Mouse (Mus musculus): ENCODE results near the gene Gstt4.

Gstt4 gene

DNA sequence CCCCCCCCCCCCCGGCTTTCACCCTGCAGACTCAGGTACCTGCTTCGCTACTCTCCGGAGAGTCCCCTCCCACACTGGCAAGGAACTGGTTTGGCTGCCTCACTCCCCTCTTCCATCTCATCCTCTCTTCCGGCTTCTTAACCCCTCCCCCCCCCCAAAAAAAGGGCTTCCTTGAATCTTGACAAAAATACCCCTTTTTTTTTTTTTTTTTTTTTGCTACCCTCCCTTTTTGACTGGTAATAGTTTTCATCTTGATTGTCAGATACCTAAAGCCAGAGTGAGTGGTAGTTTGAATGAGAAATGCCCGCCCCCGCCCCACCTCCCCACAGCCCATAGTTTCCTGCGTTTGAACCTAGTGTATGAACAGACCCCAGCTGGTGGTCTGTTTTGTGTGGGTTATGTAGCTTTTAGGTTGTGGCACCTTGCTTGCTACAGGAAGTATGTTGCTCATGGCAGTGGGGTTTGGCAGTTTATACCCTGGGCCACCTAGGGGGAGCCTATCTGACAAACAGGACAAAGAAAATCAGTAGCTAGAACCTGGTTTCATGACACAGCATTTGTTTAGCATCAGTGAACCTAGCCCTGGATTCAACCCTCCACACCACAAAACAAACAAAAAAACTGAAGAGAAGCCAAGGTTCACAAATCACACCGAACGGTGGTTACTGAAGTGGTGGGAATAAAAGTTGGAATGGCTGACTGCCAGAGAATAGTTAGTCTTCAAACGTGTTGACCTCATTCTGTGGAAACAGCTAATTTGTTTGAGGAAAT, 13.6 kb upstream of the Gstt4 start:
- WGBS, result 12% methylated on average over 9 of the region's 10 CpGs

DNA sequence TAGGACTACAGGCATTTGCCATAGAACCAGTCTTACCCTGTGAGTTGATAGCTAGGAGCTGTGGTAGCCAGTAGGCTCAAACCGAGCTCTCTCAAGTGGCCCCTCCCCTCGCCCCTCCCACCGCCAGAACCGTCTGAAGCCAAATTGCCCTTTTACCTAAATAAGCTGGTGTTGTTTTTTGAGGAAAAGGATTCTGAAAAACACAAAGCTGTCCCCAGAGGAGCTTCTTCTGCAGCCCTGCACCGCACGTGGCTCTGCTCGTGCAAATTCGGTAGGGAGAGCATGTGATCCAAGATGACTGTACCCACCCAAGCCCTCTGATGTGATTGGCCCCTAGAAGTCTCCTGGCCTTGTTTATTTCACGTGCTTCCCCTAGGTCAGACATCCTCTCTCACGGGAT, 13.0 kb upstream of the Gstt4 start:
- WGBS, result 3% methylated on average over 10 of the region's 10 CpGs

DNA sequence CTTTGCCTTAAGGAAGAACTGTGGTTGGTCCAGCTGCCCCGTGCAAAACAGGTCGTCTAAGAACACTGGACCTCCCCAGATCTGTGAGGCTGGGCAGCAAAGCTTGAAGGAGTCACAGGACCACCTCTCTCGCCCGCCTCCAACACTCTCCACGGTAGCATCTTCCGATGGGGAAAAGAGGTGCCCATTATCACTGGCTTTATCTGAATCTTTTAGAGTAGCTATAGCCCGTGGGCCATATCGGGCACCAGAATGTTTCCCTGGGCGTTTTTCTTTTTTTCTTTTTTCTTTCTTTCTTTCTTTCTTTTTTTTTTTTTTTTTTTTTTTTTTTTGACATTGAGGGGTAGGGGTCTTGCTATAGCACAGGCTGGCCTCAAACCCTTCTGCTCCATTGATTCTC, 12.4 kb upstream of the Gstt4 start:
- 18% methylated on average over 9 of the region's 9 CpGs for WGBS

DNA sequence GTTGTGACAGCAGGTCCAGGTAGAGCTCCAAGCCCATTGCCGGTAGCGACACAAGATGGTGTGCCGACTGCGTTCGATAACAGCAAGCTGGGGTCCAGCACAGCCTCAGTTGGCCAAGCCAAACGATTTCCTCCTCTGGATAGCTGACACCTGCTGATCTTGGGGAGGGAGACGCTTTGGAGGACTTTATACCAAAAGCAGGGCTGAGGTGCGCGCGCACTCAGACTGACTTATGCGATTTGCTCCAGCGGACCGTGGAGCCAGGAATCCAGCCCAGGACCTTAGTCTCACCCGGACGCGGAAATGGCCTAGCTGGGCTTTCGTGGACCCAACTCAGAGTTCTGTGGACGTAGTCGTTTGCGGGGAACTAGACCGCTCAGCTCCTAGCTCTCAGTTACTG, 11.9 kb upstream of the Gstt4 start:
- 2% methylated on average over 21 of the region's 21 CpGs for WGBS

DNA sequence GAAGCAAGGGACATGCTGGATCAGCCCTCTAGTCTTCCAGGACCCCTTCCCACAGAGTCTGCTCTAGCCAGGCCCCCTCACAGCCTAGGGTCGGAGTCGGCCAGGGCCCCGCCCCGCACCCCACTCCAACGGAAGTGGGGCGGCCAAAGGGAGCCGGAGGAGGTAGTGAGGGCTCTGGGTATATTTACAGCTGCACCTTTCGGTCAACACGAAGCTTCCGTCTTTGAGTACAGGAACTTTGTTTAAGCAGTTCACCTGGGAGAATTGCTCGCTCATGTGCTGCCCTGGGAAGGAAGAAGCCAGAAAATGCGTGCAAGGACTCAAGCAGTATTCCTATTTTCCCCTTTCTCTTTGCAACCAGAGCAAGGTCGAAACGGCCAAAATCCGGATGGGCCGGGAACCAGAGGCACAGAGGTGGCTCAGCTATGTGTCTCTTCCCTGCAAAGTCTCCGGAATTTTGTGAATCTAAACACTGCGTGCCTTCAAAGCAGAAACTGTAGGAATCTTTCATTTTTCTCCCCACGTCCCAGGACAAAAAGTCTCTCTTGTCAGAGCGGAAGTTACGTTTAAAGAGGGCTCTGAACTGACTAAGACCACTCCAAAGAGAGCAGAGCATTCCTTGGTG, 11.2 kb upstream of the Gstt4 start:
- 30% methylated on average over 21 of the region's 21 CpGs for WGBS

DNA sequence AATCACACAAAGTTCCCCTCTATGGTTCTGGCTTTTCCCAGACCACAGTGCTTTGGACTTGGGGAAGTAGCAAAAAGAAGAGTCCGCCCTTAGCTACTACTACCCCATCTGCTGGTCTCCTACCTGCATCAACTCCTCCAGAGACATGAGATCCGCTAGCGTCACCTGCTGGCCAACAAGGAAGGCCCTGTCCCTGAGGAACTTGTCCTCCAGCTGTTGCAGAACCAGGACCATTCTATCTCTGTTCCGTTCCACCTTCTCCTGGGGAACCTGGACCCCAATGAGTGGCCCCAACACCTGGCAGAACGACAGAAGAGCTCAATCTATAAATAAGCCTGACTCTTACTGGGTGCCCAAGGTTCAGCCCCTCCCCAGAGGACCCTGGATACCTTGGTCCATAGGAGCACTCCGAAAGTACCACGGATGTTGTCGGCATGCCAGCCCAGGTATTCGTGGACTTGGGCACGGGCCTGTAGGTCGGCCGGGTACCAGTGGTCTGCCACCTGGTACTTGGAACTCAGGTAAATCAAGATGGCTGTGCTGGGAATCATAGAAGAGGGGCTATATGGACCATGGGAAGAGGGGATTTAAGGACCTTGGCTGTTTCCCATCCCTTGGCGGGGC, 10.0 kb upstream of the Gstt4 start:
- WGBS, result 73% methylated on average over 13 of the region's 13 CpGs

DNA sequence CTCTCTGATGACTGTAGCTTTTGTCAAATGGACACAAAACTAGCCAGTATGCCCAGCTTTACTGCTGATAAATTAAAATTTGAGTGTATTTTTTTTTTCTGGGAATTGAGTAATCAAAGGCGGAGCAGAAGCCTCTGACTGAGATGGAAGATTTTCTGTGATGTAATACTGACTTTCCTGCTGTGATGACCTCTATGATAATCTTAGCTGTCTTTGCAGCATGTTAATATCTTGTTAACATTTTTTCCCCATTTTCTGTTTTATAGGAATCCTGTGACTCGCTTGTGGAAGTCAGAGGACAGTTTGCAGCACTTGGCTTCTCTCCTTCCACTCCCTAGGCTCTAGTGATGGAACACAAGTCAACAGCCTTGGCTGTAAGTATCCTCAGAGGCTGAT, 7.9 kb upstream of the Gstt4 start:
- WGBS, result 97% methylated on average over 2 of the region's 2 CpGs

DNA sequence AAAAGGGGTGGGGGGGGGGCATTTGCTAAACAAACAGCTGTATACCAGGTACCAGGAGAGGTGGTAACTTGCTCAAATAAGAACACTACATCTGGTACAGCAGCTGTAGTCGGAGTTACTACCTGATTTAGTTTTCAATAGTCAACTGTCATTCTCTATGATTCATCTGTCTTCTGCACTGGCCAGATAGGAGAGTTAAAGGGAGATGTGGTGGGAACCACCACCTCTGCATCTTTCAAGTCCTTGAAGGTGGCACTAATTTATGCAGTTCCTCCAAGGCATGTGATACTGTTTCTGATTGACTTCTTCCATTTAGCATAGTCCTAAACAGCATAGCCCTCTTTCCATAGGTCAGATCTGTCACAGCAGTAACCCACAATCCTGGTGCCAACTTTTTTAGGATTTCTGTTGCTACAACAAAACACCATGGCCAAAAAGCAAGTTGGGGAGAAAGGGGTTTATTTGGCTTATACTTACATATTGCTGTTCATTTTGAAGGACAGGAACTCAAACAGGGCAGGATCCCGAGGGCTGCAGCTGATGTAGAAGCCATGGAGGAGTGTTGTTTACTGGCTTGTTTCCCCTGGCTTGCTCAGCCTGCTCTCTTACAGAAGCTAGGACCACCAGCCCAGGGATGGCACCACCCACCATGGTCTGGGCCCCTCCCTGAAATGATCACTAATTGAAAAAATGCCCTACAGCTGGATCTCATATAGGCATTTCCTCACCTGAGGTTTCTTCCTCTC, 7.4 kb upstream of the Gstt4 start:
- 81% methylated on average over 2 of the region's 2 CpGs for WGBS

DNA sequence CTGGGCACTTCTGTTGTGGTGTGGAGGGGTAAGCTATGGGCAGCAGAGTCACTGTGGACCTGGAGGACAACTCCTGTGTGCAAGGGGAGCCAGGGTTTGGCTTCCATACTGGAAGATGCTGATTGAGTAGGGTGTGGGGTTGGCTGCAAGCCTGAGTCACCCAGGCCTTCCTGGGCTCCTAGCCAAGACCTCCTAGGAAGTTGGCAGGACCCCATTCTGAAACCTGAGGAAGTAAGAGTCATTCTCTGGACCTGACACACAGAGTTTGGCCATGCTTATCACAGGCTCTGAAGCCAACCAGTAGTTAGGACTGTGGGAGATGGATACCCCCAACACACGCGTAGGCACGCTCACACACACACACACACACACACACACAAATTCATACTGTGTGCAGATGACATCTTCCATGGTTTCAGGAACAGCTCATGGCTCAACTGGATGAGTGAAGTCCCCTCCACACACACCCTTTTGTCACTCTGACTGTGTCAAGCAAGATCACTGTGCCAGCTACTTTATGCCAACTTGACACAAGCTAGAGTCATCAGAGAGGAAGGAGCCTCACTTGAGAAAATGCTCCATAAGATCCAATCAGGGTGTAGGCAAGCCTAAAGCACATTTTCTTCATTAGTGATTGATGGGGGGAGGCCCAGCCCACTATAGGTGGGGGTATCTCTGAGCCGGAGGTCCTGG, 5.5 kb upstream of the Gstt4 start:
- 84% methylated on average over 4 of the region's 4 CpGs for WGBS

DNA sequence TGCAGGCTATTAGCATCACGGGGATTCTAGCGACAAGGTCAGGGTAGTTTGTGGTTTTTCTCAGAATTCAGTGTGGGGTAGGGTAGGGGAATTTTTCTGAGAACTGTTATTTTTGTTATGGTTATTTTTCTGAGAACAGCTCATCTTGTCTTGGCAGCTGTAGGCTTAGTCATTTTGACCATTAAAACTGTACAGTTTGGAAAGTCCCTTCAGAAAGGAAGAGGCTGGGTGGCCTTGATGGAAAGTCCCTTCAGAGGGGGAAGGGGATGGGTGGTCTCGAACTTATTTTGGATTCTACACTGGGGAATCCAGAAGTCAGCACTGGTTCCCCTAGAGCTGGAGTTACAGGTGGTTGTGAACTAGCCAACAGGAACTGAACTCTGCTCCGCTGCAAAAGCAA, 2.2 kb upstream of the Gstt4 start:
- 89% methylated on average over 4 of the region's 4 CpGs for WGBS

DNA sequence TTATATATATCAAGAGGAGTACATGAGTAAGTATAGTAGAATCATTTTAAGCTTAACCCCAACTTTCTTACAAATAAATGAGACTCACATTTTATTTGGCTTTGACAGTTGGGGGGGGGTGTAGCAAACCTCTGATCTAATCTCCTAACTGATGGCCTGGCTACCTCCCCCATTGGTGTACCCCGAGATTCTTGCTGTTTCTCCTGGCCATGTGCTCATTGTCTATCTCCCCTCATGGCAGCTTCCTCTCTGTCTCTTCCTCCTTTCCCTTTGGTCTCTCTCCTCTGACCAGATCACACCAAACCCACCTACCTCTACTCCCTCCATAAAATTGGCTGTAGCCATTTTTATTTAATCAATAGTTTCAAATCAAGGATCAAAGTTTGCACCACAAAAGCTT, 1.4 kb upstream of the Gstt4 start:
- WGBS, result 94% methylated on average over 1 of the region's 1 CpGs

DNA sequence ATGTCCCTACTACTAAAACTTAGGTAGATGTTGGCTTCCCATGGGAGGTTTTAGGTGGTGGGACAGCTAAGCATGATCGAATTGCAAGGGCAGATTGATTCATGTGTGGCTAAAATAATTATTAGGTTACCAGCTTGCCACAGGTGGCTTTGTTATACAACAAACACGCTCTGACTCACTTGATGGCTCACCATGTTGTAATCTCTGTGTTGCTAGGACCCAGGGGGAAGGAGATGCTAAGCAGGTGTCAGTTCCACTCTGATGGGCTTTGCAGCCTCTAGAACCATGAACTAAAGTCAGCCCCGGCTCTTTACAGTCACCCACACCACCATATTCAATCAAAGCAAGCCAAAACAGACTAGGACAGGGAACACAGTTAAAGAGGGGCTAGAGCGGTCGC, 2.5 kb downstream of the Gstt4 start:
- 90% methylated on average over 5 of the region's 5 CpGs for WGBS

DNA sequence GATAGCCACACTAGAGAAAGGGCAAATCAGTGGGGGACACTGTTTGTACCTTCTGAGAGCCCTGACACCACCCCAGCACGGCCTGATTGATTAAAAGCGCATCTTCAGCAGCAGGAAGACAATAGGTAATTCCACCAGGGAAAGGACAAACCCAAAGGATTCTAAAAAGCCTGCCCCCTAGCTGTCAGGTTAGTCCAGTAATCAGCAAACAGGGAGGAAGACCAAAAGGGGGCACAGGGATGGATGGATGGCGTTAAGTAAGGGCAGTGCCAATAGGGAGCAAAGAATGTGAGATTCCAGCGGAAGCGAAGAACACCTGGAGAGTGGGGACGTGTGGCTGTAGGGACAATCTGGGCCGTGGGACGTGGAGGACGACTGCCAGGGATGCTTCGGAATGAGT, 3.7 kb downstream of the Gstt4 start:
- WGBS, result 76% methylated on average over 10 of the region's 10 CpGs

DNA sequence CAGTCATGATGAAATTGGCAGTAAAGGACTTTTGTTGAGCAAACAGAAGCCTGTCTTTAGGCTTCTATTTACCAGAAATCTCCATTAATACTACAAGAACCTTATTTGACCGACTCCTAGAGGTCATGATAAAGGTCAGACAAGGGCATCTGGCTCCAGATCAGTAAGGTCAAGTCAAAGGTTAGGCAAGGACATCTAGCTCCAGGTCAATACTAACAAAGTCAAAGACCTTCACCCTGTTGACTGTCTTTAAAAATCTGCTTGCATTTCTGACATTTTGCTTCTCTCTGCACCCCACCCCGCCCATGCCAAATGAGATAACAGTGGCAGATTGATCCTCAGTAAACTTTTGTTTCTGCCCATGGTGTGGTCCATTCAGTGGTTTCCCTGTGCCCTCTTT, 18.1 kb downstream of the Gstt4 start:
- 79% methylated on average over 2 of the region's 2 CpGs for WGBS

DNA sequence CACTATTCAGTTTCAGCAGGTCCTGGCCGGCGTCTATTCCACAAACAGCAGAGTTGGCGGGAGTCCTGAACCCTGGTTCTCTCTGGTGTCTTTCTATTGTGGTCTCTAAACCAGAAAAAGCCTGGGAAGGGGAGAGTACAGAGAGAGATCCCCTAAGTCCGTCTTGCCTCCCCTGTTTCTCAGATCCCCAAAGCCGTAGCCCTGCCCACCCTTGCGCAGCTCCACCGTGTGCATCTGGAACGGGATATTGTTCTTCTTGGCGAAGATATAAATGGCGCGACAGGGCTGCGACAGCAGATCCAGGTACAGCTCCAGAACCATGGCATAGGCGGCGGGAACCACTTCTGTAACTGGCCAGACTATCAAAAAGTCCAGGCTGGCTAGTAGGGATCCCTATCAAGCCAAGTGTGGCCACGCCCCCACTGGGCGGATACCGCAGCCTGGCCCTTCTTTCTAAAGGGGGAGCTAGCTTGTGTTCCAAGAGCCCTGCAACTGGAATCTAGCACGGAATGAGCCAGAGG, 24.1 kb downstream of the Gstt4 start, which contains the start of gene Gstt1:
Gene Gstt1, minus strand, starts transcription at position 409 of the 521 bp plus-strand sequence.
- WGBS, result 5% methylated on average over 18 of the region's 18 CpGs

DNA sequence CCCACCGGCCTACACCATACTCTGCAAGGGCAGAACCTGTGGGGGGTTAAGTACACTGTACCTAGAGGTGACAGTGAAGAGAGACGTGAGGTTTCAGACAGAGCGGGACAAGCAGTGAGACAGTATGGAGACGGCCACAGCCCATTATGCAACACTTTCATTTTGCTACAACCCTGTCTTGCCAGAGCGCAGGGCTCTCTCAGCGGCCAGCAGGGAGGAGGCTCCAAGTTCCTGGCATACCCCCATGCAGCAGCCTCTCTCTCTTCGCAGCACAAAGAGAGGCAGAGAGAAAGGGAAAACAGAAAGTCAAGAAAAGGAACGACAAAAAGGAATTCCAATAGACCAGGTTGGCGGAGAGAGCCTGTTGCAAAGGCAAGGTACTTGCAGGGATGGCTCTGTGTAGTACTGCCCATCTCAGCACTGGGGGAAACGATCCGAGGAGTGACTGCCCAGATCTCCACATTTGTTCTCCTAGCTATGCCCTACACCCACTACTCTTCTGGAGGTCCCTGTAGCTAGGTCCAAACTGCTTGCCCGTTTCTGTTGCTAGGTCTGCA, 24.6 kb downstream of the Gstt4 start:
- 1% methylated on average over 12 of the region's 12 CpGs for WGBS

DNA sequence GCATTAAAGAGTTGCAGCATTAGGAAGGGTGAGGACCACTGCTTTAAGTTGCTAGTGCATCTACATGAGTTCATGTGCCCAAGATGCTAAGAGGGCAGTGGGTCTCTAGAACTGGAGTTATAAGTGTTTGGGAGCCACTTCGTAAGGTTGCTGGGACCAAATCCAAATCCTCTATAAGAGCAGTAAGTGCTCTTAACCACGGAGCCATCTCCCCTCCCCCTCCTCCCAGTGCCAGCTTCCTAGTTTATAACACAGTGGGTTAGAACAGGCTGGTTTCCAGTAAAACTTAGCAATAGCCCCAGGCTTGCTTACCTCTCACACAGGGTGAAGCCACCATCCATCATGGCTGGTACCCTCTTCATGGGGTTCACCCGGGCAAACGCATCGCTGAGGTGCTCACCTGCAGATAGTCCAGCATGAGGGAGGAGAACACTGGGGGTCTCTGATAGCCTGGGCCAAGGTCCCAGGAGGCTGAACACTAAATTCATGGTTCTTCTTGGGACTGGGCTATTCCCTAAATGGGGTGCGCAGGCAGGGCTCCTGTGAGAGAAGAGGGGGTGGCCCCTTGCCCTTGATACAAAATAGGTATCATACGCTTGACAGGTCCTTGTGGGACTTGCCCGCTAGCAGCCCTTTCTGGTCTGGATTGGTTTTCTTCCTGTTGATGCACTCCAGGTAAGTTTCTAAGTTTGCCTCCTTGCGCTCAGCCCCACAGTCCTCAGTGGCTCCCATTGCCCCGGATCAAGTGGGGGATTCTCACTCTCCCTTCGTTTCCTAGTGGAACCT, 25.4 kb downstream of the Gstt4 start:
- WGBS, result 52% methylated on average over 11 of the region's 11 CpGs

DNA sequence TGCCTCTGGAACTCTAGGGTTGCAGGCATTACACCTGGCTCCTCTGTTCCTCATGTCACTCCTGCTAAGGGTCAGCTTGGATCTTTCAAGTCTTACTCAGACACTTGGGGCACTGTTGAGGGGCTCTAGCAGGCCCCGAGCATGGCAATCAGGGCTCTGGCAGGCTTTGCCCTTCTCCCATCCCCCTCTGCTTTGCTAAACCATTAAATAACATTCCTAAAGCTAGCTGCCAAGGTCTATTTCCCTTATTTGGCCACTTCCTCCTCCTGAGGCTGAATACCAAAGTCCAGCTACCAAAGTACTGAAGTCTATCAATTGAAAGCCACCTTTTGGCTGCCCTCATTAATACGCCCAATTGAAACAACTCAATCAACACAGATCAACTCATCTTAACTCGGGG, 27.5 kb downstream of the Gstt4 start:
- 66% methylated on average over 3 of the region's 3 CpGs for WGBS

DNA sequence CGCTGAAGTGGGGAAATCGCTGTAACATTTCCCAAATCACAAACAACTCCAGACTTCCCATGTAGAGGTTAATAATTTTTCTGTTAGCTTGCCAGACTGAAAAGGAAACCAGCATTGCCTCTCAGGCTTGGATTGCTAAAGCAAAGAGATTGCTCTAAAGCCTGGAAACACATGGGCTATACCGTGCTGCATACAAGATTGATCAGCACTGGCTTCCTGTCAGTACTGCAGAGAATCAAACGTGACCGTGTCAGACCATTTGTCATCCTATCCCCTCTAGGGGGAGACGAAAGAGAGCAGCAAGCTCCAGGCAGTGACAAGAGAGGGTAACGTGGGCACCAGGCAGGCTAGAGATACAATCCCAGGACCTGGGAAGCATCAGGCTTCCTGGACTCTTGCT, 31.6 kb downstream of the Gstt4 start:
- 38% methylated on average over 7 of the region's 7 CpGs for WGBS

DNA sequence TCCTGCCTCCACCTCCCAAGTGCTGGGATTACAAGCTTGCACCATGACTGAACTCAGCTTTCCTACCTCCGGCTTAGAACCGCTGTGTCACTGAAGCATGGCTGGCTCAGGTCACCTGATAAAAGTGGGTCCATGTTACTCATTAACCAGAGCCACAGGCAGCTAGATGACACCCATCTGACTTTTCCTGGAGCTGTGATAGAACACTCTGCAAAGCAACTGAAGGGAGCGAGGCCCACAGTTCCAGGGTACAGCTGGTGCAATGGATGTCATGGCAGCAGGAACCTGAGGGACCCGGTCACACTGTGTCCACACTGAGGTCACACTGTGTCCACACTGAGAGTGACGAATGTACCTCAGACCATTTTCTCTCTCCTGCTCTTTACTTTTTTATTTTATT, 32.5 kb downstream of the Gstt4 start:
- 94% methylated on average over 5 of the region's 5 CpGs for WGBS

Measured in cerebral cortex, adult 2 months (tissue).